Mouse (Mus musculus) lung, adult 2 months (tissue): ENCODE results near the gene Metrn.

Experiments used
- CTCF ChIP-seq: fragments of 200-500 bp; IDR thresholded peaks from 2 replicates; pipeline ENCODE4 v1.5.1; 2011; ENCODE audit warnings: mild to moderate bottlenecking, low read length, control low read depth; ENCODE audit not compliant: insufficient read depth
- POLR2A ChIP-seq: fragments of 200-500 bp; IDR thresholded peaks from 2 replicates; pipeline ENCODE4 v1.6.1; 2011; ENCODE audit warnings: low read depth, mild to moderate bottlenecking, control low read depth, low read length, borderline replicate concordance; ENCODE audit errors: extremely low read depth

DNA sequence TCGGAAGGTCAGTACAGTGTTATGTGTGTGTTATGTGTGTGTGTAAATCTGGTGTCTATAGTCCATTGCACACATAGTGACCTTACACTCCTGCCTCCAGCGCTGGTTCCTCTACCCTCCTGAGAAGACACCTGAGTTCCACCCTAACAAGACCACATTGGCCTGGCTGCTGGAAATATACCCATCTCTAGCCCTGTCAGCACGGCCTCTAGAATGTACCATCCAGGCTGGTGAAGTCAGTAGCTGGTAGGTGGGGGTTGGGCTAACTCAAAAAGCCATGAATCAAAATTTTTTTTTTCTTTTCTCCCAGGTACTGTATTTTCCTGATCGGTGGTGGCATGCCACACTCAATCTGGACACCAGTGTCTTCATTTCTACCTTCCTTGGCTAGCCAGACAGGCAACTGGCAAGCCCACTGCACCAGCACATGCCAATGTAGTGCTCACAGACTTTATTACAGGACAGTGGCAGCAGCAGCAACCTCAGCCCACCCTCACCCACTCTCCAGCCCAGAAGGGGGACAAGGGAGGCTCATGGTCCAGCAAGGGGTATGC is 33.3 kb upstream of the Metrn start:
- no peak for TF ChIP-seq CTCF
- 0 out of 2 replicates have a peak, but pooled peaks have one; percentile 4 for TF ChIP-seq POLR2A
